Mouse (Mus musculus): Measurements from ENCODE around the gene Map3k13. TPM values are rescaled to one million over a fixed set of nuclear protein-coding genes. Genes with fewer than 3 reads are reported as not detected.

Gene Map3k13
- 0.49 and 0.51 TPM in 2 replicates for polyA plus RNA-seq (2012; rRNA removed)

DNA sequence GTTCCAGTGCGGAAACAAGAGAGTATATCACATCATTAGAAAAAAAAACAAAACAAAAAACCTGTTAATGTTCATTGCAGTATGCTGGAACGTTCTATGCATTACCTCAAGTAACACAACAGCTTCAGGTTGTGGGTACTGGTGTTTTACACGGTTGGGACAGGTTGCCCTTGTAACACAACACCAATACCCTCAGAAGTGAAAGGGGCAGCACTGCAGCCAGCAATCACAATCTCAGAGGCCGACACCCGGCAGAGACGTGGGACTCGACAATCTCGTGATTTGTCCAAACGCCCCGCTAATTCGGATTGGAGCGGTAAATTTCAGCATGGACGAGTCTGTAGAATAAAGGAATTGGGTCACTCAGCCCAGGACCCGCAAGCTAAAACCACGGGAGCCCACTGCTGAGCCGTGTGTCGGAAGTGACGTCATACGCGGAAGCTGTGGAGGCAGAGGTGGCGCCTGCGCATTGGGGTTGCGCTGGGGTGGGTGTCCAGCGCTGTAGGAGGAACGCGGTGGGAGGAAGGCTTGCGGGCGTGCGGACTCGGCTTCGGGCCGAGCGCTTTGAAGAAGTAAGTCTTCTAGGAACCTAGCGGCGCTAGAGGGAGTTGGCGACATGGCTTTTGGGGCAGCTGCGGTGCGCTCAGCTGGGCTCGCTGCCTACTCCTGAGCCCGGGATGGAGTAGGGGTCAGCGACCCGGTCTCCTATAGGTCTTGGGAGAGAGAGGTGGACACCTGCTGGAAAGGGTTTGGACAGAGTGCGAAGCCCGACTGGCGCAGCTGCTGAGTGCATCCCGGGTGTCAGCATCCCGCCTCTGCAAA is at the start of gene Map3k13:
TSS of gene Map3k13 (plus strand) at position 472 of the 822 bp plus-strand sequence.
- peak within 1 kb of the TSS; percentile 94 for H3K4me3 ChIP-seq (ENCODE audit: control insufficient read depth, low read depth, low read length)
- peaks cover 2% of the 10 kb centered on the region; the same call in 1 of the 2 replicates for H3K4me1 ChIP-seq (ENCODE audit: control insufficient read depth, insufficient read depth, low read length)
- peak within 1 kb of the TSS; percentile 78 for H3K27ac ChIP-seq (ENCODE audit: control insufficient read depth, insufficient read depth, low read depth, low read length)
- TF ChIP-seq CTCF (IDR thresholded peaks at IDR 0.05; ENCODE audit: control insufficient read depth, insufficient read depth, insufficient replicate concordance, low read depth, low read length) = no peak
- TF ChIP-seq POLR2A (IDR thresholded peaks at IDR 0.05; ENCODE audit: control insufficient read depth, low read depth, low read length) = peak; percentile 93
- no peaks in the 10 kb centered on the region for H3K27me3 ChIP-seq (ENCODE audit: control insufficient read depth, insufficient read depth, low read length)
- H3K36me3 ChIP-seq (ENCODE audit: control insufficient read depth, insufficient read depth, low read length) = no peaks in the 10 kb centered on the region

DNA sequence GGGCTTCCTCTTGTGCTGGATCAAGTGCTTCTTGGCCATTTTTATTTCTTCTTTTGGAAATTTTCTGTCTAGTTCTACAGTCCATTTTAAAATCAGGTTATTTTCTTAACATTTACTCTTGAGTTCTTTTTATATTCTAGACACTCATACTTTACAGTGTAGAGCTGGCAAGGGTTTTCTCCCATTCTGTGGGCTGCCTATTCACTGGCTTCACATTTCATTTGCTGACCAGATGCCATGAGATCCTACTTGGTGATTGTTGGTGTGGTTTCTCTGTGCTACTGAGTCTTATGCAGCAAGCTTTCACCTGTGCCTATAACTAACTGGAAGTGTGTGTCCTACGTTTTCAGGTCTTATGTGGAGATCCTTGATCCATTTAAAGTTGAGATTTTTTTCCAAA is 35.7 kb upstream of the Map3k13 start:
- TF ChIP-seq POLR2A (IDR thresholded peaks at IDR 0.05; ENCODE audit: control insufficient read depth, low read depth, low read length) = no peak
- TF ChIP-seq CTCF (IDR thresholded peaks at IDR 0.05; ENCODE audit: control insufficient read depth, insufficient read depth, insufficient replicate concordance, low read depth, low read length) = no peak
- no peak overlapping the region for H3K4me3 ChIP-seq (ENCODE audit: control insufficient read depth, low read depth, low read length)
- H3K27me3 ChIP-seq (ENCODE audit: control insufficient read depth, insufficient read depth, low read length) = no peaks in the 10 kb centered on the region
- H3K4me1 ChIP-seq (ENCODE audit: control insufficient read depth, insufficient read depth, low read length) = no peaks in the 10 kb centered on the region
- H3K36me3 ChIP-seq (ENCODE audit: control insufficient read depth, insufficient read depth, low read length) = no peaks in the 10 kb centered on the region
- H3K27ac ChIP-seq (ENCODE audit: control insufficient read depth, insufficient read depth, low read depth, low read length) = no peak overlapping the region

DNA sequence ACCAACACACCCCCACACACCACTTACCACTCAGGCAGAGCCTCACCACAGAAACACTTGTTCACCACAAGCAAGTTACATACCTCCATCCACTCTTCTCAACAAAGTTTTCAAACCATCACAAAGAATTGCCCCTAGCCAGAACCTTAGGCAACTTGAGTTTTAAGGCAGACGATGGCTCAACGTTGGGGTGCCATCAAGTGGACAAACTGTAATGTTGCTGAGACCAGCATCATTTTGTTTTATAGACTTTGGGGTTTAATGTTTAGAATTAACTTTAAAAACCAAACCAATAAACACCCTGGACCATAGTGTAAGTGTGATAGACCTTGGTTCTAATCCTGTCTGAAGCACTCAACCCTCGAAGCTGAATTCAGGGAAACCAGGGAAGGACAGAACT is 25.9 kb upstream of the Map3k13 start:
- Histone ChIP-seq H3K27ac (ENCODE audit: control insufficient read depth, insufficient read depth, low read depth, low read length) (no peak overlapping the region), H3K36me3 (ENCODE audit: control insufficient read depth, insufficient read depth, low read length) (no peaks in the 10 kb centered on the region), H3K27me3 (ENCODE audit: control insufficient read depth, insufficient read depth, low read length) (no peaks in the 10 kb centered on the region), H3K4me3 (ENCODE audit: control insufficient read depth, low read depth, low read length) (no peak overlapping the region), H3K4me1 (ENCODE audit: control insufficient read depth, insufficient read depth, low read length) (no peaks in the 10 kb centered on the region)
- TF ChIP-seq CTCF (IDR thresholded peaks at IDR 0.05; ENCODE audit: control insufficient read depth, insufficient read depth, insufficient replicate concordance, low read depth, low read length) = no peak
- no peak for TF ChIP-seq POLR2A (IDR thresholded peaks at IDR 0.05; ENCODE audit: control insufficient read depth, low read depth, low read length)

DNA sequence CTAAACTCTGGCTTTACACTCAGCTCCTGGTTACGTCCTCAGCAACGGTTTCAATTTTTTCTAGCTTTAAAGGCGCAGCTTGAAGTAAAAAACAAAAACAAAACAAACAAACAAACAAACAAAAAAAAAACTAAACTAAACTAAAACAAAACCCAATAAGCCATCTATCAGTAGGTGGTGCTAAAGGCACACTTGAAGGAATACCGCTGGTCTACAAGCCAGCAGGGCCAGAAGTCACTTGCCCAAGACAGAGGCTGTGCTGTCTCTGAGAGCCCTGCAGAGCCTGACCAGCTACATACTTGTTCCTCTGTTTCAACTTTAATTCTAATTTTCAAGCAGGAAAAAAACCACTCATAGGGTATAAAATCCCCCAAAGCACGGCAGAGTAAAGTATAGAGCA is 24.5 kb upstream of the Map3k13 start:
- H3K36me3 ChIP-seq (ENCODE audit: control insufficient read depth, insufficient read depth, low read length) = no peaks in the 10 kb centered on the region
- H3K27ac ChIP-seq (ENCODE audit: control insufficient read depth, insufficient read depth, low read depth, low read length) = no peak overlapping the region
- no peak for TF ChIP-seq POLR2A (IDR thresholded peaks at IDR 0.05; ENCODE audit: control insufficient read depth, low read depth, low read length)
- no peaks in the 10 kb centered on the region for H3K4me1 ChIP-seq (ENCODE audit: control insufficient read depth, insufficient read depth, low read length)
- no peak overlapping the region for H3K4me3 ChIP-seq (ENCODE audit: control insufficient read depth, low read depth, low read length)
- H3K27me3 ChIP-seq (ENCODE audit: control insufficient read depth, insufficient read depth, low read length) = no peaks in the 10 kb centered on the region

DNA sequence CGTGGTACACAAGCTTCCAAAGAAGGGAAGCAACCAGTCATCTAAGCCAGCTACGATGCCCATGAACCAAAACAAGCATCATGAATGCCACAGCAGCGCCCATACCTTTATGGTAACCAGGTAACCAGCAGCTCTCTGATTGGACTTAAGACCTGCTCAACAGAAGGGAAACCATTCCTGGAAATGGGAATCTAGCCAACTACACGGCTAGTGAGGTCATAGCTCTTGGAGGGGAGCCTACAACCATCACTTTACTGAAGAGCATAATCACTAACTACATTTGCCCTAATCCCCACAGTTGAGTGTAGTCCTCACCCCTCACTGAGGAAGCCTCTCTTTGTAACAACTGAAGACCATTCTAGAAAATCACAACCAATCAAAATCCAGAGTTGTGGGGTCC is 19.4 kb upstream of the Map3k13 start:
- Histone ChIP-seq H3K4me1 (ENCODE audit: control insufficient read depth, insufficient read depth, low read length) (no peaks in the 10 kb centered on the region), H3K36me3 (ENCODE audit: control insufficient read depth, insufficient read depth, low read length) (no peaks in the 10 kb centered on the region), H3K4me3 (ENCODE audit: control insufficient read depth, low read depth, low read length) (no peak overlapping the region), H3K27ac (ENCODE audit: control insufficient read depth, insufficient read depth, low read depth, low read length) (no peak overlapping the region), H3K27me3 (ENCODE audit: control insufficient read depth, insufficient read depth, low read length) (no peaks in the 10 kb centered on the region)
- TF ChIP-seq CTCF (IDR thresholded peaks at IDR 0.05; ENCODE audit: control insufficient read depth, insufficient read depth, insufficient replicate concordance, low read depth, low read length) = no peak
- TF ChIP-seq POLR2A (IDR thresholded peaks at IDR 0.05; ENCODE audit: control insufficient read depth, low read depth, low read length) = no peak

DNA sequence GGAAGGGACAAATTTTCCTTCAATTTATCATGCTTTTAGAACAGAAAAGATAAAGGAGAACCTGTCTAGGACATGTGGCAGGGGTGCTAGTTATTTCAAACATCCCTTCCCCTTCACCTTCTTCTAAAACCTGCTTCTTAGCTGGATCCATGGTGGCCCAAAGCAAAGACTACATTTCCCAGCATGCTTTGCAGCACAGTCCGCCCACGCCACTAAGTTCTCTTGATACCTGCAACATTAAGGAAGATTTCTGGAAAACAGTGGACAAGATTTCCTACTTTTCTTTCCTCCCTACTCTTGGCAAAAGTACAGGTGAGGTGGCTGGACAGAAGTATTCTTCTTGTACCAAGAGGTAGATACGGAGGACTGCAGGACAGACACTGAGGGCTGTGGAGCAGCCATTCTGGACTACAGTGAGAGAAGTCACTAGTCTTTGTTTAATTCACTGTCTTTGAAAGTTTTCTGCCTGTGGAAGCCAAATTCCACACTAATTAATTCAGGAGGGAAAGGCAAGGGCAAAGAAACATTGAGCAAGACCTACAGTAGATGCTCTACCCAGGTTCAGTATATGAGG is 15.8 kb upstream of the Map3k13 start:
- Histone ChIP-seq H3K27ac (ENCODE audit: control insufficient read depth, insufficient read depth, low read depth, low read length) (peak overlapping the region; percentile 5; the same call in 1 of the 2 replicates), H3K4me3 (ENCODE audit: control insufficient read depth, low read depth, low read length) (no peak overlapping the region; the same call in 1 of the 2 replicates)

DNA sequence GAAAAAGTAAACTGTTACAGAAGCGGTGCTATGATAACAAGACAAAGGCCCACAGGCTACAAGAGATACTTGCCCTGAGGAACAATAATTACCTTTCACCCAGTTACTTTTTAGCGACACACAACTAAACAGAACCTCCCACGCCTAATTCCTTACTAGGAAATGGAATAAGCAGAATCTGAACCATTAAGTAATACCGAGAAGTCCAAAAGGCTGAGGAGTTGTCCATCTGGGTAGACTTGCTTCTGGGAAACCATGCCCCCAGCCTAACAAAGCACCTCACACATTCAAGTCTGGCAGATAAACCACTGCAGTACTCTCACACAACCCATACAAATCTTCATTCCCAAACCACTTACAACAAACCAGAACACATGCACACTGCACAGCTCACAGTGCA is 15.0 kb upstream of the Map3k13 start:
- Histone ChIP-seq H3K4me1 (ENCODE audit: control insufficient read depth, insufficient read depth, low read length) (no peaks in the 10 kb centered on the region), H3K27ac (ENCODE audit: control insufficient read depth, insufficient read depth, low read depth, low read length) (no peak overlapping the region), H3K27me3 (ENCODE audit: control insufficient read depth, insufficient read depth, low read length) (no peaks in the 10 kb centered on the region), H3K36me3 (ENCODE audit: control insufficient read depth, insufficient read depth, low read length) (no peaks in the 10 kb centered on the region), H3K4me3 (ENCODE audit: control insufficient read depth, low read depth, low read length) (no peak overlapping the region)
- no peak for TF ChIP-seq CTCF (IDR thresholded peaks at IDR 0.05; ENCODE audit: control insufficient read depth, insufficient read depth, insufficient replicate concordance, low read depth, low read length)
- no peak for TF ChIP-seq POLR2A (IDR thresholded peaks at IDR 0.05; ENCODE audit: control insufficient read depth, low read depth, low read length)

More for the DNA sequence above, 15.8 kb upstream of the Map3k13 start:
- no peaks in the 10 kb centered on the region for H3K4me1 ChIP-seq (ENCODE audit: control insufficient read depth, insufficient read depth, low read length)
- no peaks in the 10 kb centered on the region for H3K36me3 ChIP-seq (ENCODE audit: control insufficient read depth, insufficient read depth, low read length)
- no peaks in the 10 kb centered on the region for H3K27me3 ChIP-seq (ENCODE audit: control insufficient read depth, insufficient read depth, low read length)
- TF ChIP-seq POLR2A (IDR thresholded peaks at IDR 0.05; ENCODE audit: control insufficient read depth, low read depth, low read length) (no peak), CTCF (IDR thresholded peaks at IDR 0.05; ENCODE audit: control insufficient read depth, insufficient read depth, insufficient replicate concordance, low read depth, low read length) (no peak)
